Mouse (Mus musculus): ENCODE results near the gene Cx3cl1. TPM values are rescaled to one million over a fixed set of nuclear protein-coding genes. Genes with fewer than 3 reads are reported as not detected.

The Cx3cl1 gene
- polyA plus RNA-seq, 1 experiment: 30.9 TPM

DNA sequence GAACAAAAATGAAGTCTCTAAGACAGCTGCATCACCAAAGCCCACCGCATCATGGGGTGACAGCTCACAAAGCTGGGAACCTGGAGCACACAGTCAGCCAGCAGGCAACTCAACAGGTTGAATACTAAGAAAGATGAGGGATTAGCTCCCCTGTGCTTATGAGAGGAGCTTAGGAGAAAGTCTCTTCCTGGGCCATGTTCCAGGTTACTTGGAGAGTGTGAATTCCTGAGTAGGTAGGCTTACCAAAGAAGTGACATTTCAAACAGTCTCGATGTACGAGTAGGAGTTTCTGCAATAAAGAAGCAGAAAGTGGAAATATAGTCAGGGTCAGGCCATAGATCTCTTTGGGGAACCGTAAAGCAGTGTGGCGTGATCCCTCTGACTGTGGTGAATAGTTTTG is 27.3 kb upstream of the Cx3cl1 start:
- H3K27ac ChIP-seq (ENCODE audit: insufficient read depth, low read length): no peak overlapping the region
- TF ChIP-seq POLR2A (IDR thresholded peaks at IDR 0.05; ENCODE audit: low read depth, low read length): no peak
- TF ChIP-seq CTCF (IDR thresholded peaks at IDR 0.05; ENCODE audit: borderline replicate concordance, insufficient read depth, low read length): no peak
- H3K4me1 ChIP-seq (ENCODE audit: control insufficient read depth, insufficient read depth, low read length): no peaks in the 10 kb centered on the region
- H3K4me3 ChIP-seq (ENCODE audit: insufficient read depth, low read length): no peak overlapping the region

DNA sequence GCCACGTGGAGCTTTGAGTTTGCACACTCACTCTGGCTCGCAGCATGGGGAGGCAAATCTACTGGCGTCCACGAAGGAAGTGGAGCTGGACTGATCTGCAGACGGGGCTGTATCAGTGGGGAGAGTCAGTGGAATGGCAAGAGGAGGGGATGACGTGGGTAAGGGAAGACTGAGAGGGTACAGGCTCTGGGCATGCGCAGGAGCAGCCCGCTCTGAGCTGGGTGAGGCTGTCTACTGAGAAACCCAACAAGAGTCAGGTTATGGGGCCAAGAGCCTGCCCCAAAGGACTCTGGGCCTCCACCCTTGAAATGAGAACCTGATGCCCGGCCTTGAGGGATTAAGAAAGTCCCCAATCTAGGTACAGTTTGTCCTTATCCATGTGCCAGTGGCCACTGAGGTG is 26.8 kb upstream of the Cx3cl1 start:
- Histone ChIP-seq H3K27ac (ENCODE audit: insufficient read depth, low read length) (no peak overlapping the region), H3K4me1 (ENCODE audit: control insufficient read depth, insufficient read depth, low read length) (no peaks in the 10 kb centered on the region), H3K4me3 (ENCODE audit: insufficient read depth, low read length) (no peak overlapping the region)
- TF ChIP-seq CTCF (IDR thresholded peaks at IDR 0.05; ENCODE audit: borderline replicate concordance, insufficient read depth, low read length): no peak
- TF ChIP-seq POLR2A (IDR thresholded peaks at IDR 0.05; ENCODE audit: low read depth, low read length): no peak

DNA sequence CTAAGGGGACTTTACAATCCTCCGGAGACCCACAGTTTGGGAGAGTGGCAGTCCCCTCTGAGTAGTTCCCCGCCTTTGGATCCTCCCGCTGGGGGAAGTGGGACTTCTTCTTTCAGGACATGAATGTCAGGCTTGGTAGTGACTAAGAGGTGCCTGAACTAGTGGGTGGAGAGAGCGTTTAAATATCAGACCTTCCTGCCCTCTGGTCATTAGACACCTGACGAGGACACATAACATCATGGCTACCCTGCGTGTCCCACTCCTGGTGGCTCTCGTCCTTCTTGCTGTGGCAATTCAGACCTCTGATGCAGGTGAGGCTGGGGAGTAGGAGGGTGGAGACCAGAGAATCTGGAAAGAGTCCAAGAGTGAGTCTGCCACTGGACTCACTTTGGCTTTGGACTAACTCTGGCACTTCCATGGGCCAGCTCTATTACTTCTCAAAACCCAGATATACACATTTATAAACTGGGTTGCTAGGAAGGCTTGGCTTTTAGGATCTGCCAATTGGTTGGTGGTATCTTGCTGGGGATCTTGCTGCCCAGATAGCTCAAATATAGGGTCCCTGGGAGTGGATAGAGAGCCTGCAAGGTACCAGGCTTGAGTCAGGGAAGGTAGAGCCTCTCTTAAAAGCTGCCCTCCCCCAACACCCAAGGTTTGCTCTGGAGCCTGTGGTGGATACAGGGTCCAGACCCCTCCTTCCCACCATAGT is 26.2 kb upstream of the Cx3cl1 start, which contains the start of gene Ccl22:
Ccl22 (plus strand) TSS at position 115 of the 709 bp plus-strand sequence.
- Histone ChIP-seq H3K4me1 (ENCODE audit: control insufficient read depth, insufficient read depth, low read length) (no peaks in the 10 kb centered on the region), H3K4me3 (ENCODE audit: insufficient read depth, low read length) (no peak within 1 kb of the TSS), H3K27ac (ENCODE audit: insufficient read depth, low read length) (no peak within 1 kb of the TSS)
- TF ChIP-seq CTCF (IDR thresholded peaks at IDR 0.05; ENCODE audit: borderline replicate concordance, insufficient read depth, low read length) (no peak), POLR2A (IDR thresholded peaks at IDR 0.05; ENCODE audit: low read depth, low read length) (no peak)

DNA sequence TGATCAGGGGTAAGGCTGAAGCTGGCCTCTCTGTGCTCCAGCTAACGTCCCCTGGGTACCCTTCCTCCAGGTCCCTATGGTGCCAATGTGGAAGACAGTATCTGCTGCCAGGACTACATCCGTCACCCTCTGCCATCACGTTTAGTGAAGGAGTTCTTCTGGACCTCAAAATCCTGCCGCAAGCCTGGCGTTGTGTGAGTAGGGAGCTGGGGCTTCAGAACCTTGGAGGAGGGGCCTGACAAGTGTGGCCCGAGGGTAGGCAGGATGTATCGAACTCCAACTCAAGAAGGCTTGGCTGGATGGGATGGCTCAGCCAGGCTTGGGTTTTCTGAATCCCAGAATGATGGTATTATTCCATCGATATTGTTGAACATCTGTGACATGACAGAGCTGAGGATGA is 25.0 kb upstream of the Cx3cl1 start:
- H3K4me3 ChIP-seq (ENCODE audit: insufficient read depth, low read length): no peak overlapping the region
- no peaks in the 10 kb centered on the region for H3K4me1 ChIP-seq (ENCODE audit: control insufficient read depth, insufficient read depth, low read length)
- H3K27ac ChIP-seq (ENCODE audit: insufficient read depth, low read length): no peak overlapping the region
- no peak for TF ChIP-seq POLR2A (IDR thresholded peaks at IDR 0.05; ENCODE audit: low read depth, low read length)
- TF ChIP-seq CTCF (IDR thresholded peaks at IDR 0.05; ENCODE audit: borderline replicate concordance, insufficient read depth, low read length): no peak

DNA sequence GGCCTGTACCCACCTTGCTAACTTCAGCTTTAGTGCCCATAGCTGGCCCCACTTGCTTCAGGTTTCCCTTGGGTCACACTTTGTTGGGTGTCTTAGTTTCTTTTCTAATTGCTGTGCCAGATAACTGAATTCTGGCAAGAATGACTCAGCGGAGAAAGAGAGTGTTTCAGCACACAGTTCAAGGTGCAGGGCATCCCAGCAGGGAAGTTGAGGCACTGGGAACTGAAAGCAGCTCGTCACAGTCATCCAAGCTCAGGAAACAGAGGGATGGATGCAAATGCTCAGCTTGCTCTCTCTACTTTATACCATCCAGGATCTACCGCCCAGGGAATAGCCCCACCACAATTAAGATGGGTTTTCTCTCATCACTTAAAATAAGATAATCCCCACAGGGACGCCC is 23.4 kb upstream of the Cx3cl1 start:
- TF ChIP-seq POLR2A (IDR thresholded peaks at IDR 0.05; ENCODE audit: low read depth, low read length): no peak
- no peak for TF ChIP-seq CTCF (IDR thresholded peaks at IDR 0.05; ENCODE audit: borderline replicate concordance, insufficient read depth, low read length)
- Histone ChIP-seq H3K4me3 (ENCODE audit: insufficient read depth, low read length) (no peak overlapping the region), H3K27ac (ENCODE audit: insufficient read depth, low read length) (no peak overlapping the region), H3K4me1 (ENCODE audit: control insufficient read depth, insufficient read depth, low read length) (no peaks in the 10 kb centered on the region)

DNA sequence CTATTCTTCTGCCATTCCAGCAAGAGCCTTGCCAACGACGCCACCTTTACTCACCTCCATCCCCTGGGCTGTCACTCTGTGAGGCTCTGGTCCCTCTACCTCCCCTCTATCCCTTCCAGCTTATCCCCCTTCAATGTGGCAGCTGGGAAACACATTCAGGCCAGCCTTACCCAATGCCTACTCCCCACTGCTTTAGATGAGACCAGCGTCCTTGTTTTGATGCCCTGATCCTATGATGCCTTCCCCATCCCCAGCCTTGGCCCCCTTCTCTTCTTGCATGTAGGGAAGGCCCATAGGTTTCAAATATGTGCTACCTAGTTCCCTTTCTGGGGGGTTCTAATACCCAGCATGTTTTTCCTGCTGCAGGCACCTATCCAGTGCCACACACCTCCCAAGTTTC is 21.9 kb upstream of the Cx3cl1 start:
- H3K4me3 ChIP-seq (ENCODE audit: insufficient read depth, low read length): no peak overlapping the region
- H3K4me1 ChIP-seq (ENCODE audit: control insufficient read depth, insufficient read depth, low read length): no peaks in the 10 kb centered on the region
- no peak for TF ChIP-seq POLR2A (IDR thresholded peaks at IDR 0.05; ENCODE audit: low read depth, low read length)
- no peak overlapping the region for H3K27ac ChIP-seq (ENCODE audit: insufficient read depth, low read length)

DNA sequence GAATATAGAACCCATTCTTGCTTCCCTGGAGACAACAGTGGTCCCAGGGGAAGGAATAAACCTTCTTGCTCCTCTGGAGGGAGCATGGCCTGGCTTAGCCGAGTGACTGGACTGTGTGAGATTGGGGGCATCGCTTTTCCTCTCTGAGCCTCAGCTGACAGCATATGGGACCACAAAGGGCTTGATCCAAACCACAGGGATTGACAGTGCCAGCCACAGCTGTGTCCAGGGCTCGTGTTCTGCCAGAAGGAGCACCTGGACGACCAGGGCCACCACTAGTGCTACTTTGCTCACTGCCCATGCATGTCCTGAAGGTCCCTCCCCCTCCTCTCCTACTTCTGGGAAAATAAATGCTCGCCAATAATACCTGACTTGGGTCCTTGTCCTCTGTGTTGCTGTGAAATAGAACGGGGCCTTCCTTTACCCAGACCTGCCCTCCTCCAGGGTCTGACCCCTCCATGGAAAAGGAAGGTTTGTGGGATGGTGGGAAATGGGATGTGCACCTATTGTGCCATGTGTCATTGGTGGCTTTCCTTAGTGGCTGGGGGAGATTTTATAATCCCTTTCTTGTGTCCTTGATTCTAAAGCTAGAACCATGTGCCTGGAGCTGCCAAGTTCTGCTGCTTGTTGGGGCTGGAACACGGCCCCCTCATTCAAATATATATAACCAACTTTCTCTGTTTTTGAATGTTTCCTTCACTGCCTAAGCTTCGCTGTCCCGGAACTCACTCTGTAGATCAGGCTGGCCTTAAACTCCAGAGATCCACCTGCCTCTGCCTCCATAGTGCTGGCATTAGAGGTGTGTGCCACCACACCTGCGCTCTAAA is 20.6 kb upstream of the Cx3cl1 start:
- Histone ChIP-seq H3K4me3 (ENCODE audit: insufficient read depth, low read length) (no peak overlapping the region), H3K27ac (ENCODE audit: insufficient read depth, low read length) (no peak overlapping the region), H3K4me1 (ENCODE audit: control insufficient read depth, insufficient read depth, low read length) (no peaks in the 10 kb centered on the region)
- TF ChIP-seq CTCF (IDR thresholded peaks at IDR 0.05; ENCODE audit: borderline replicate concordance, insufficient read depth, low read length) (no peak), POLR2A (IDR thresholded peaks at IDR 0.05; ENCODE audit: low read depth, low read length) (no peak)

DNA sequence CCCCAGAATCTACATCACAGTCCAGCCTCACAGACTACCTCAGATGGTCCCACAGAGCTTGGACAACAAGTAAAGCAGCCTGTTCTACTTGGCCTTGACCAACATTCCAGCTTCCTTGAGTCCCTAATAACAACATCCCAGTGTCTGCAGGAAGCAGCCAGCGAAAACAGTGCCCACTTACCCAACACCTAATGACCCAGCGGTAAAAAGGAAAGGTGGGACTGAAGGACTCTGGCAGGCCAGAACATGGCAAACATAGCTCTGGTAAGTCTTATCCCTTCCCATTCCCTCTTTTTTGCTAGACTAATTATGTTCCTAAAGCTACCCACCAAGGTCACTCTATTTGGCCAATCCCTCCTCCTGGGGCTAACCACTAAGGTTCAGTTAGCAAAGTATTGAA is 17.8 kb upstream of the Cx3cl1 start:
- no peaks in the 10 kb centered on the region for H3K4me1 ChIP-seq (ENCODE audit: control insufficient read depth, insufficient read depth, low read length)
- no peak overlapping the region for H3K27ac ChIP-seq (ENCODE audit: insufficient read depth, low read length)
- TF ChIP-seq CTCF (IDR thresholded peaks at IDR 0.05; ENCODE audit: borderline replicate concordance, insufficient read depth, low read length): no peak
- no peak for TF ChIP-seq POLR2A (IDR thresholded peaks at IDR 0.05; ENCODE audit: low read depth, low read length)
- H3K4me3 ChIP-seq (ENCODE audit: insufficient read depth, low read length): no peak overlapping the region

DNA sequence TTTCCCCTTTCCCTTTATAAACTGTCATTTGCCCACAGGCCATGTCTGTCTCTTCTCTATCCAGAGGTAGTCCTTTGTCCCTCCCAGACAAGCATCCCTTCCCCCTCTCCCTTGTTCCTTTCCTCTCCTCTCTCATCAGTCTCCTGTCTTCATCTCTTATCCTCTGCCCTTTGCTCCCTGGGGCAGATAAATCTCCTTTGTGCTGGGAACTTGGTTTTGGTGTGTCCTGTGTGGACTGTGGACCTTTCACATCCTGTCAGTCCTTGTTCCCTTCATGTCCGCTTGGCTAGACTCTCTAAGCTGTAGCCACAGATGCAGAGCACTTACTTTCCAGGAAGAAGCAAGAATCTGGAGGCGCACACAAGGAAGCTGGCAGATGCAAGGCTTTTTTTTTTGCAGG is 17.3 kb upstream of the Cx3cl1 start:
- Histone ChIP-seq H3K4me1 (ENCODE audit: control insufficient read depth, insufficient read depth, low read length) (no peaks in the 10 kb centered on the region), H3K4me3 (ENCODE audit: insufficient read depth, low read length) (no peak overlapping the region), H3K27ac (ENCODE audit: insufficient read depth, low read length) (no peak overlapping the region)
- TF ChIP-seq POLR2A (IDR thresholded peaks at IDR 0.05; ENCODE audit: low read depth, low read length) (no peak), CTCF (IDR thresholded peaks at IDR 0.05; ENCODE audit: borderline replicate concordance, insufficient read depth, low read length) (no peak)

DNA sequence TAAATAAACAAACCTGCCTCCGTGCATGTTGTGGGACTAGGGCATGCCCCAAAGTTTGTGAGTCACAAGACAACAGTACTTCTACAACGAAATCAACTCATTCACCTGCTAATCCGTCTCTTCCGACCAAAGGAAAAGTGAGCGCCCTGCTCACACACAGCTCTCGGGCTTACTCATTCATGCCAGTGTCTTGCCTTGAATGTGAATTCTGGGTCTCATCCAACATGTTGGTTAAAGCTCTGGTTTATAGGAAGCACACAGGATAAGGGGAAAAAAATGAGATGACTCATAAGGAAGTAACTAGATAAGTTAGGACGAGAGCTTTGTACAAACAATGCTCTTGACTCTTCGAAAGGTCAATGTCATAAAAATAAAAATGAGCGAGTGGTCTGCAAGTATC is 4.8 kb upstream of the Cx3cl1 start:
- Histone ChIP-seq H3K4me3 (ENCODE audit: insufficient read depth, low read length) (no peak overlapping the region), H3K4me1 (ENCODE audit: control insufficient read depth, insufficient read depth, low read length) (peaks cover 3% of the 10 kb centered on the region; the same call in 1 of the 2 replicates), H3K27ac (ENCODE audit: insufficient read depth, low read length) (no peak overlapping the region)
- TF ChIP-seq CTCF (IDR thresholded peaks at IDR 0.05; ENCODE audit: borderline replicate concordance, insufficient read depth, low read length) (no peak), POLR2A (IDR thresholded peaks at IDR 0.05; ENCODE audit: low read depth, low read length) (no peak)
